Mouse (Mus musculus): ENCODE measurements at regions not wholly inside any gene's neighbourhood (a gene's known extent, or its start where the extent isn't known, plus 50 kb on each side); places are given as distances from the start of the nearest gene placed in this dataset.
"Not testable (repeated sequence)": the region's sequence is repeated elsewhere in the genome, so short reads cannot be mapped to it uniquely, and the experiment has no call there.

GRCm38 (mm10) chr8:39426770-39427169 is 1248.1 kb upstream of the Adam24 start:
- DNase-seq: no peak

- no peak for DNase-seq
These were observed 1247.5 kb upstream of the Adam24 start for GRCm38 (mm10) chr8:39427402-39427801.

- peak; percentile 1 for DNase-seq
These were observed 1234.1 kb upstream of the Adam24 start for GRCm38 (mm10) chr8:39440550-39441333.

GRCm38 (mm10) chr8:39491139-39491538 is 1183.7 kb upstream of the Adam24 start:
- not testable (repeated sequence) for DNase-seq

GRCm38 (mm10) chr8:39500419-39500818 is 1174.5 kb upstream of the Adam24 start:
- DNase-seq: no peak

- DNase-seq: no peak
These were observed 1170.6 kb upstream of the Adam24 start for GRCm38 (mm10) chr8:39504261-39504660.

GRCm38 (mm10) chr8:39512967-39513366 is 1161.9 kb upstream of the Adam24 start:
- DNase-seq: peak; percentile 26

Data from retina, postnatal 1 day (tissue).